Mouse (Mus musculus) central nervous system, embryonic 14 days (tissue): ENCODE results near the gene Ikzf3. TPM values are rescaled to one million over a fixed set of nuclear protein-coding genes. Genes with fewer than 3 reads are reported as not detected.

Experiments
- polyA plus RNA-seq: library from polyadenylated mRNA; depleted of rRNA; stranded (reverse); fragments of >200 nt; gene quantifications from 2 replicates; pipeline ENCODE4 v1.2.3, GENCODE M21; 2012; rRNA removed

The Ikzf3 gene
- 0.30 TPM in 1 of 2 replicates, not detected in the other for polyA plus RNA-seq

DNA sequence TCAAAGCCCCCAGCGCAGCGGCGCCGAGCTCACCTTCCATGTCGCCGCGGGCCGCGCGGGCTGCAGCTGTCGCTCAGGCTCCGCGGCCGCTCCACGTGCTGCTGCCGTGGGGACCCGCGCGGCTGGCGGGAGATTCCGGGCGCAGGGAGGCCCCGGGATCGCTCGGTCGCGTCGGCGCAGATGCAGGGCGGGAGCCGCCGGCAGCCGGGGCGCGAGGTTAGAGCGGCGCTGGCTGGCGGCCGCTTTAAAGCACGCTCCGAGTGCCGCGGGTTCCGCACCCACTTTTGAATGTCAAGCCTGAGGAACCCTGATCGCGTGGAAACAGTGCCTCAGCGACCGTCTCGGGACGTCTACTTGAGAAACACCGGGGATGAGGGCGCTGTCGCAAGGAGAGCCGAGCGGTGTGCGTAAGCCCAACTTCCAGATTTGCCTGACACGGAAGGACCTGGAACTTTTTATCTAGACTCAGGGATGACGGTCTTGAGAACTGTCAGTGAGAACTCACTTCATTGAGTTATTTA, at the start of gene Ikzf3:
Gene Ikzf3 (minus strand): TSS at position 321 of the 521 bp plus-strand sequence.

DNA sequence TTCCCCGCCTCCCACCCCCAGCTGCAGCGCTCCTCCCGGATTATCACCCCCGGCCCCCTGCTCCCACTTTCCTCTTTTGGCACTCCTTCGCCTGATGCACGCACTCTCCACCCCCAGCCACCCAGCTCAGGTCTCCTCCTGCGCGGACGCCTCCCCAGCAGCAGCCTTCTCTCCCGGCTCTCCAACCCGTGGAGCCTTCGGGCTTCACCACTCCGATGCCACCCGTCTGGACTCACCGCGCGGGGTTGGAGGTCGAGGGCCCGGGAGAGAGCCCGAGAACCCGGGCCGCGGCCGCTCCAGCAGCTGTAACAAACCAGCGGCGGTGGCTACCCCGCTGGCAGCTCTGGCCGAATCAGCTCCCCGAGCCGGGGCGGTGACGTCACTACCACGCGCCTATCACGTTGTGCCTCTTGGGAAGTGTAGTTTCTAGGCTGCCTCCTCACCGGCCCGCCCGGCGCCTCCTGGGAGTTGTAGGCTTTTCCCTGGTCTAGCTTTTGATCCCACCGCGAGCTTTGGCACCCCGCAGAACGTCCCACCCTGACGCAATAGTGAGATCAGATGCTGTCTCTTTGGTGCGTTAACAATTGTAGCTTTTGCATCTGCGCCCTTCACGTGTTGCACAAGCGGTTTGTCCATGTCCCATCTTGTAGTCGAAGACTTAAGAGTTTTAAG, 41.2 kb upstream of the Ikzf3 start, which contains the start of gene Ormdl3:
Gene Ormdl3 (minus strand): TSS at position 477 of the 672 bp plus-strand sequence.

DNA sequence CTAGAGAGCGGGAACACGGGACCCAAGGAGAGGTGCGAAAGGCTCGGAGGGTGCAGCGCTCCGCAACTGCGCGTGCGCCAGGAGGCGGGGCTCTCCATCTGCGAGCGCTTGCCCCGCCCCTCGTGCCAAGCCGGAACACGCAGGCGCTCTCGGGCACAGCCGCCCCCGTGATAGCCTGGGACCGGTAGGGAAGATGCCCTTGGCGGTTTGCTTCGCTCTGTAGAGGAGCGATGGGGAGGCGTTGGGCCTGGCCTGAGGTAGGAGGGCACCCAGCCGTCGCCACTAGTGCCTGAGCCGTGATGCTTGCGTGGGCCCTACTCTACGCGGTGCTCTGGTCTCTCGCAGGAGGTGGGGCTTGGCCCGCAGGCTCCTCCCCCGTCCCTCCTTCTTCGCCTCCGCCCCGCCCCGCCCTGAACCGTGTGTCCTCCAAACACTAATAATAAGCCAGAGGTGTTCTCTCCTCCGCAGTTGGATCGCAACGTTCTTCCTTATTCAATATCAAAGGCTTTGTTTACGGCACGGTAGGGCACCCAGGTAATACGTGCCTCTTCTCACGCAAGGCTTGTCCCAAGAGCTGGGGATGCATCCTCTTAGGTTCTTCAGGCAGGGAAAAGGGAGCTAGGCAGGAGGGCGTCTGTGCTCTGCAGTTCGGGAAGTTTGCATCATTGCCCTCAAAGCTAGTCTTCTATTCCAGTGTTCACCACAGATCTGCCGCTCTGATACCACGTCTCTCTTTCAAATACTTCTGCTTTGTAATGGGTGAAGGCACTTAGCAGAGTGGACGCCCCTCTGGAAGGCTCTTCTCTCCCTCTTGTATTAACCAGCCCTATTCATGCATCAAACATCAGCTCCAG, 5.4 kb upstream of the Ikzf3 start, which contains the start of gene Zpbp2:
Gene Zpbp2 (plus strand): TSS at position 123 of the 854 bp plus-strand sequence.

DNA sequence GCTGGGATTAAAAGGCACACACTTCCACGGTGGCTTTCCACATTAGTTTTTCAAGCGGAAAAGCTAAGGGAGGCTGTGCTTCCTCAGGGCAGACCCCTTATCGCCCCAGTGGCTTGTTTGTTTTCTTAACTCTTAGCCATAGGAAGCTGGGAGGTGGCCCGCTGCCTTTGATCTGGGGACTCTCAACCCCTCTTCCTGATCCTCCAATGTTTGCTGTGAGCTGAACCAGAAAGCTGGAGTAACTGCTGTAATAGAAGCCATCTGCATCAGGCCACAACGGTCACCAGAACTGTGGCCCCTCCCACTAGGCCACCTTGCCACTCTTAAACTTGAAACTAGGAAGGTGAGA, 99.6 kb downstream of the Ikzf3 start, which contains the start of gene Grb7:
Gene Grb7 (plus strand): TSS at position 182 of the 349 bp plus-strand sequence.

DNA sequence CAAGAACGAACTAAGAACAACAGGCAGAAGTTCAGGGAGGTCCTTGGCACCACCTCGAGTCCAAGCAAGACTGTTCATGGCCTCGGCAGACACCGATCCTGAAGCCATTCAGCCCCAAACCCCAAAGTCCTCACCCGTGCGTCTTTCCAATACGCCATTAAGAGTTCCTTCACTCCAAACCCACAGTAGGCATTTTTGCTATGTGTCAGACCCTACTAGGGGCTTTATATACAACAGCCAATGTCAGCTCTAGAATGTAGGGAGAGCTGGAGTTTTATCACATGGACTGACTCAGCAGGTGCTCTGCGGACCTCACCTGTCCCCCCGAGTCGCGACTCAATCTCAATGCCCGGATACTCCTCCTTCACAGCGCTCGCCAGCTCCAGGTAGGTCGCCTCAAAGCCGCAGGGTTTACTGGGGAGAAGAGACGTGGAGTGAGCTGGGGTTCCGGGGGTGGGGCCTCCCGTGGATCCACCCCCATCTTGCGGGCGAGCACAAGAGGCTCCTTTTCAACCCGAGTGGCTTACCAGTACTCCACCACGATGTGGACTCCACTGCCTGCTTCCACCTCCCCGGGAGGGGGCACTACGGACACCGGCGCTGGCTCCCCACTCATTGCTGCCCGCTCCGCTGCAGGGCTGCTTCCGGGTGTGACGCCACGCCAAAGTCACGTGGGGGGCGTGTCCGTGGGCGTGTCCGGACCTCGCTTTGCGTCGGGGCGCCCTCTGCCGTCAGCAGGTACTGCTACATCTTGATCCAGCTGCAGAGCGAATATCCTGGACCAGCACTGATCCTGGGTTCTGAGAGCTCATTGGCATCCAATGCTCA, 107.3 kb downstream of the Ikzf3 start, which contains the start of gene Mien1:
Gene Mien1 (minus strand): TSS at position 661 of the 828 bp plus-strand sequence.

Other genes with a start within 250 kb of the Ikzf3 start
- 53.8 and 98.4 TPM in 2 replicates for gene Neurod2, start 216.4 kb downstream of the Ikzf3 start, polyA plus RNA-seq
- gene Ppp1r1b, start 197.6 kb downstream of the Ikzf3 start, polyA plus RNA-seq, result 8.3 and 16.4 TPM in 2 replicates
- gene Stard3, start 187.7 kb downstream of the Ikzf3 start, polyA plus RNA-seq, result 74.8 and 86.4 TPM in 2 replicates
- gene Tcap, start 162.2 kb downstream of the Ikzf3 start, polyA plus RNA-seq, result 0.64 and 2.3 TPM in 2 replicates
- gene Pnmt, start 159.6 kb downstream of the Ikzf3 start, polyA plus RNA-seq, result 0.49 and 1.5 TPM in 2 replicates
- 11.9 and 12.1 TPM in 2 replicates for gene Pgap3, start 145.5 kb downstream of the Ikzf3 start, polyA plus RNA-seq
- gene Erbb2, start 133.6 kb downstream of the Ikzf3 start, polyA plus RNA-seq, result 7.7 and 14.8 TPM in 2 replicates
- 140 and 174 TPM in 2 replicates for gene Mien1, start 107.0 kb downstream of the Ikzf3 start, polyA plus RNA-seq
- 0.49 and 2.8 TPM in 2 replicates for gene Grb7, start 99.6 kb downstream of the Ikzf3 start, polyA plus RNA-seq
- gene Zpbp2, start 5.1 kb upstream of the Ikzf3 start, polyA plus RNA-seq, result 0.10 and 0.19 TPM in 2 replicates
- 86.2 and 88.2 TPM in 2 replicates for gene Ormdl3, start 41.3 kb upstream of the Ikzf3 start, polyA plus RNA-seq
- not detected in 2 replicates for gene Lrrc3c, start 52.3 kb upstream of the Ikzf3 start, polyA plus RNA-seq
- gene Gm12355, start 79.6 kb upstream of the Ikzf3 start, polyA plus RNA-seq, result 0.29 and 0.43 TPM in 2 replicates
- gene Gsdma3, start 80.3 kb upstream of the Ikzf3 start, polyA plus RNA-seq, result not detected in 2 replicates
- 0.04 TPM in 1 of 2 replicates, not detected in the other for gene Gsdma2, start 100.7 kb upstream of the Ikzf3 start, polyA plus RNA-seq
- not detected in 2 replicates for gene Gsdma, start 118.3 kb upstream of the Ikzf3 start, polyA plus RNA-seq
- 191 and 196 TPM in 2 replicates for gene Psmd3, start 136.5 kb upstream of the Ikzf3 start, polyA plus RNA-seq
- 0.08 TPM in 1 of 2 replicates, not detected in the other for gene Csf3, start 155.2 kb upstream of the Ikzf3 start, polyA plus RNA-seq
- 140 and 153 TPM in 2 replicates for gene Med24, start 183.4 kb upstream of the Ikzf3 start, polyA plus RNA-seq
- 555 and 616 TPM in 2 replicates for gene Thra, start 194.6 kb upstream of the Ikzf3 start, polyA plus RNA-seq
- gene Nr1d1, start 229.3 kb upstream of the Ikzf3 start, polyA plus RNA-seq, result 2.9 and 3.1 TPM in 2 replicates
- gene Msl1, start 249.5 kb upstream of the Ikzf3 start, polyA plus RNA-seq, result 108 and 118 TPM in 2 replicates